ENCODE assay signal across 21 mouse cellular contexts in genomic region chr12:102628221-102628620, GRCm38 (mm10).
DNase-seq lines count a peak whose midpoint lies in the region; ATAC-seq and TF ChIP-seq lines count a peak whose summit lies in the region.
"Had no signal": no experiment of that assay in that cellular context is flagged by ENCODE, and none has a peak within 500 bp of the region (broad histone marks: within the 10 kb centered on the region; RNA-seq: fewer than 3 reads in every experiment).

No protein-coding gene starts in this region.

- no peaks in the 10 kb centered on the region for H3K27me3 ChIP-seq in spleen, adult 2 months (ENCODE audit: control insufficient read depth, insufficient read depth, low read length)
- H3K27me3 ChIP-seq: CH12.LX; embryonic facial prominence, embryonic 15.5 days; hindbrain, embryonic 13.5 days; liver, embryonic 15.5 days had no signal

- TF ChIP-seq POLR2A in spleen, adult 2 months (IDR thresholded peaks at IDR 0.05; ENCODE audit: low read depth, low read length): no peak

- H3K36me3 ChIP-seq in spleen, adult 2 months (ENCODE audit: control insufficient read depth, insufficient read depth, low read length): no peaks in the 10 kb centered on the region
- H3K36me3 ChIP-seq: embryonic facial prominence, embryonic 15.5 days; forebrain, embryonic 10.5 days; heart, embryonic 10.5 days; hindbrain, embryonic 13.5 days; liver, embryonic 15.5 days had no signal

- ATAC-seq in monocyte, adult 5-6 weeks (replicated peaks; ENCODE audit: insufficient number of reproducible peaks, low FRiP score, low TSS enrichment, poor library complexity, severe bottlenecking): peak; percentile 62
- ATAC-seq in cerebellum, adult (ENCODE audit: insufficient number of reproducible peaks, low FRiP score, low TSS enrichment): no peak
- ATAC-seq: intestine, postnatal 0 days had no signal

- peak; percentile 27 to 66 for DNase-seq in spleen, adult 2 months (ENCODE audit: low read depth in 1 of 2, low spot score in 2 of 2)
- DNase-seq in spleen, postnatal 4 days (ENCODE audit: low spot score in 2 of 2): no peak
- peak; percentile 89 for DNase-seq in T-cell, adult 2 months (ENCODE audit: low spot score)
- DNase-seq in thymus, postnatal 36 days: peak; percentile 39 to 54
- DNase-seq in left cerebral cortex, postnatal 25 days (ENCODE audit: low spot score in 2 of 2): no peak
- DNase-seq: adrenal gland, postnatal 14 days; cerebellum, adult 9-10 months; embryo, embryonic 11 days; gastrocnemius, postnatal 14 days; heart, postnatal 10 days; lung, postnatal 14 days had no signal

- peaks cover 4% of the 10 kb centered on the region; the same call in 1 of the 2 replicates for H3K4me1 ChIP-seq in spleen, adult 2 months (ENCODE audit: control insufficient read depth, insufficient read depth, insufficient read length)

- WGBS in spleen, adult 2 months: 48% methylated on average over 9 of the region's 9 CpGs

- no peak for TF ChIP-seq CTCF in spleen, adult 2 months (IDR thresholded peaks at IDR 0.05; ENCODE audit: extremely low read depth, insufficient read depth, insufficient read length, insufficient replicate concordance)

- intact Hi-C loops in left cerebral cortex, postnatal 25 days (cut with DNase I): no loop called here

- H3K4me3 ChIP-seq in spleen, adult 2 months (ENCODE audit: extremely low read depth, insufficient read depth, insufficient read length): no peak overlapping the region
- H3K4me3 ChIP-seq: embryonic facial prominence, embryonic 15.5 days; forebrain, embryonic 10.5 days; heart, embryonic 10.5 days; hindbrain, embryonic 13.5 days; liver, embryonic 15.5 days had no signal

- H3K27ac ChIP-seq in spleen, adult 2 months (ENCODE audit: insufficient read depth, low read length): peak overlapping the region; percentile 72
- H3K27ac ChIP-seq: embryonic facial prominence, embryonic 15.5 days; forebrain, embryonic 10.5 days; heart, embryonic 10.5 days; hindbrain, embryonic 13.5 days; kidney, postnatal 0 days; liver, embryonic 15.5 days had no signal

Comparison
In these comparisons a context has a peak if more than half of its experiments do, and no peak if none do; other contexts are left out.
1. DNase-seq: peak in spleen, adult 2 months (2 of 2), T-cell, adult 2 months (single experiment) and thymus, postnatal 36 days (2 of 2); none in spleen, postnatal 4 days (0 of 2) and left cerebral cortex, postnatal 25 days (0 of 2).